Mouse (Mus musculus) neural tube, embryonic 12.5 days (tissue): ENCODE results near the gene Rsbn1l. TPM values are rescaled to one million over a fixed set of nuclear protein-coding genes. Genes with fewer than 3 reads are reported as not detected.

Experiments used
- ATAC-seq: fragments of 200-750 bp; cut with Nextera tagmentation; 2 replicates; pipeline ENCODE4 v1.8.0; 2017; ENCODE audit warnings: low read depth, mild to moderate bottlenecking, moderate TSS enrichment, moderate library complexity; ENCODE audit not compliant: low FRiP score
- H3K27ac ChIP-seq: fragments of 300-500 bp; sonication (generic); 2 replicates; pipeline ENCODE4 v1.5.1; 2016
- H3K27me3 ChIP-seq: fragments of 300-500 bp; sonication (generic); replicated peaks from 2 replicates; pipeline ENCODE4 v1.6.1; 2016; ENCODE audit warnings: mild to moderate bottlenecking
- H3K36me3 ChIP-seq: fragments of 300-500 bp; sonication (generic); 2 replicates; pipeline ENCODE4 v1.6.1; 2016; ENCODE audit warnings: mild to moderate bottlenecking
- H3K4me1 ChIP-seq: fragments of 300-500 bp; sonication (generic); 2 replicates; pipeline ENCODE4 v1.6.1; 2016
- H3K4me2 ChIP-seq: fragments of 300-500 bp; sonication (generic); replicated peaks from 2 replicates; pipeline ENCODE4 v1.6.1; 2016; ENCODE audit warnings: mild to moderate bottlenecking
- H3K4me3 ChIP-seq: fragments of 300-500 bp; sonication (generic); 2 replicates; pipeline ENCODE4 v1.5.1; 2016
- H3K9ac ChIP-seq: fragments of 300-500 bp; sonication (generic); 2 replicates; pipeline ENCODE4 v1.6.1; 2016; ENCODE audit warnings: mild to moderate bottlenecking
- H3K9me3 ChIP-seq: fragments of 300-500 bp; sonication (generic); 2 replicates; pipeline ENCODE4 v1.6.1; 2016; ENCODE audit warnings: mild to moderate bottlenecking
- WGBS: fragments of 180-500 bp; shearing (Covaris S2); methylation state at CpG from one replicate; pipeline ENCODE4 v1.1.7; 2016; 5-methylcytosine and 5-hydroxymethylcytosine counted together
- polyA plus RNA-seq: library from polyadenylated mRNA; unstranded; fragments of >200 nt; fragmentation: Nextera tagmentation; extraction: Ambion mirVana; gene quantifications from 2 replicates; pipeline ENCODE4 v1.2.1, GENCODE M21; 2016

Gene Rsbn1l
- polyA plus RNA-seq, 1 experiment from 2014 or later: 5.5 TPM

- H3K4me2 ChIP-seq: no peak overlapping the region
- WGBS: 55% methylated on average over 4 of the region's 4 CpGs
- no peaks in the 10 kb centered on the region for H3K27me3 ChIP-seq
- H3K9me3 ChIP-seq: no peaks in the 10 kb centered on the region
- H3K4me1 ChIP-seq: no peaks in the 10 kb centered on the region
- no peak overlapping the region for H3K4me3 ChIP-seq
- H3K9ac ChIP-seq: no peak overlapping the region
- H3K36me3 ChIP-seq: no peaks in the 10 kb centered on the region
- no peak overlapping the region for H3K27ac ChIP-seq
- ATAC-seq: peak; percentile 63; the same call in 1 of the 2 replicates
Measured at GRCm38 (mm10) chr5:20967942-20968341, 11.7 kb upstream of the Rsbn1l start.

GRCm38 (mm10) chr5:20964446-20964845 lies 8.2 kb upstream of the Rsbn1l start:
- no peak for ATAC-seq
- no peaks in the 10 kb centered on the region for H3K36me3 ChIP-seq
- H3K27me3 ChIP-seq: no peaks in the 10 kb centered on the region
- no peak overlapping the region for H3K4me2 ChIP-seq
- no peak overlapping the region for H3K27ac ChIP-seq
- no peaks in the 10 kb centered on the region for H3K4me1 ChIP-seq
- H3K9me3 ChIP-seq: no peaks in the 10 kb centered on the region
- no peak overlapping the region for H3K9ac ChIP-seq
- 83% methylated on average over 6 of the region's 6 CpGs for WGBS
- H3K4me3 ChIP-seq: no peak overlapping the region

DNA sequence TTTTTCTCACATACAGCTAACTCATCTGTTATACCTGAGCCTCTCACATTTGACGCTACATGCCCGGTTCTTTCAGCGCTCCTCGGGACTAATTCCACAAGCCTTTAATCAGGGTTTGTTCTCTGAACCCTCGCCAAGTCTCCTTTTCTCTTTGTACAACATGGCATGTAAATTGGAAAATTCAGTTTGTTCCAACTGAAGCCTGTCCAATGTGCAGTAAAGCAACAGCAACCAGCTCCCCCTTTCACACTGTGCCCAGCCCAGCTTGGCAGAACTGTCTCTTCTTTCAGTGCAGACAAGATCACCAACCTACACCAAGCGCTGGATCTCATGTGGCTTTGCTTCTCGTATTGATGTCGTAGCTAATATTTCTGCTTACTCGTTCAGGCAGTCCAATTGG lies 7.1 kb upstream of the Rsbn1l start:
- ATAC-seq: no peak
- Histone ChIP-seq H3K27ac (no peak overlapping the region), H3K4me1 (no peaks in the 10 kb centered on the region), H3K4me2 (no peak overlapping the region), H3K36me3 (no peaks in the 10 kb centered on the region), H3K9me3 (no peaks in the 10 kb centered on the region), H3K27me3 (no peaks in the 10 kb centered on the region), H3K4me3 (no peak overlapping the region), H3K9ac (no peak overlapping the region)
- WGBS: 95% methylated on average over 9 of the region's 9 CpGs

GRCm38 (mm10) chr5:20960927-20961326 lies 4.7 kb upstream of the Rsbn1l start:
- Histone ChIP-seq H3K4me2 (no peak overlapping the region), H3K9ac (no peak overlapping the region), H3K4me1 (no peaks in the 10 kb centered on the region), H3K27ac (no peak overlapping the region), H3K36me3 (peaks cover 4% of the 10 kb centered on the region; the same call in 1 of the 2 replicates), H3K9me3 (peaks cover 5% of the 10 kb centered on the region; the same call in 1 of the 2 replicates), H3K27me3 (no peaks in the 10 kb centered on the region), H3K4me3 (no peak overlapping the region)
- 94% methylated on average over 2 of the region's 2 CpGs for WGBS
- no peak for ATAC-seq

DNA sequence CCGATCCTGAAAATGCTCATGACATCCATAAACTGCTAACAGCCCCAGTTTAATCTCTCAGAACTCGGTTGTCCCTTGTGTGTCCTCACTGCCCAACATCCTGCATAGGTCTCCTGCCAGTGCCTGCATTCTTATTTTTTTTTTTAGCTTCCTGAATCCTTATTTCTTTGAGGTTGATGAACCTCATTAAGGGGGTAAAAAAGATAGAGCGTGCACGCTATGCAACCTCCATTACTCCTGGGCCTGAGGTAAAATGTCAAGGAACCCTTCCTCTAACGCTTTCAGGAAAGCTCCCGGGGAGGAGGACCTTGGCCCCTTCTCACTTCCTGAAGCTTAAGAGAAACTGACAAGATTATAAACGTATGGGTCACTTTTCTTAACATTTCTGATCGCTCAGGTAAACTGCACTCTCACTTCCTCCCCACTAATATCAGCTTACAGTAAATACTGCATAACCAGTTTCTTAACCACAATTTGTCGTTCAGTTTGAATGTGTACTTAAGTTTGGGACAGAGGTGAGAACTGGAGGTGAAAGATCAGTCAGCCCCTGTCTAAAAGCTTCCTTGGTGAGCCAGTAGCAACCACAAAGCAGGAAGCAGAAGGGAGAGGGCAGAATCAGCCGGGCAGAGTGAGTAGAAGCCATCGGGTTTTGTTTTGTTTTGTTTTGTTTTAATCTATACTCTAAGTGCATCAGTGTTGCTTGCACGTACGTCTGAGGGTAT lies 923 bp downstream of the Rsbn1l start:
- peaks cover 4% of the 10 kb centered on the region; the same call in 1 of the 2 replicates for H3K36me3 ChIP-seq
- H3K9ac ChIP-seq: no peak overlapping the region
- no peak for ATAC-seq
- no peak overlapping the region for H3K4me3 ChIP-seq
- H3K4me1 ChIP-seq: peaks cover 6% of the 10 kb centered on the region; the same call in 1 of the 2 replicates
- 75% methylated on average over 13 of the region's 13 CpGs for WGBS
- H3K4me2 ChIP-seq: no peak overlapping the region
- no peaks in the 10 kb centered on the region for H3K27me3 ChIP-seq
- H3K9me3 ChIP-seq: peaks cover 5% of the 10 kb centered on the region; the same call in 1 of the 2 replicates
- no peak overlapping the region for H3K27ac ChIP-seq

DNA sequence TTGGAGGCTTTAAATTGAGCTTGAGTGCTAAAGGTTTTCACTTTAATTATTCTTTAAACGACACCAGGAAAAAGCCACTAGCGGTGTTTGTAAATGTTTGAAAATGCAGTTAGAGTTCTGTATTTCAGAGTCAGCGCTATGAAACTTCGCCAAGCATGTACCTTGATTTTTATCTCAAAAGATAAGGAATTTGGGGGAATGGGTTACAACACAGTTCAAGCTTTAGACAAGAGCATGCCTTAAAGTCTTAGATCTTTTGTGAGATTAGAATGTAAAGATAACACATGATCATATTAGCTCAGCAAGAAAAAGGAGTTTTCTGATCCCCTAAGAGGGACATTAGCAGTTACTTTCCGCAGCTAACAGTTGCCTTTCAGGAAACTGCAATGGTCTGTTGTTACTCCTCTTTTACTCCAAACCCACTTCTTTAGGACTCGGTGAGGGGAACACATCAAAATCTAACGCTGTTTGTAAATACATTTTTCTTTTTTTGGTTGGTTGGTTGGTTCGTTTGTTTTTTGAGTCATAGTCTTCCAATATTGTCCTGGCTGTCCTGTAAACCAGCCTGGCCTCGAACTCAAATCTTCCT lies 3.8 kb downstream of the Rsbn1l start:
- Histone ChIP-seq H3K9me3 (peaks cover 5% of the 10 kb centered on the region; the same call in 1 of the 2 replicates), H3K27ac (no peak overlapping the region), H3K9ac (peak overlapping the region; percentile 92; the same call in 1 of the 2 replicates), H3K4me3 (peak overlapping the region; percentile 89), H3K36me3 (peaks cover 4% of the 10 kb centered on the region; the same call in 1 of the 2 replicates), H3K4me2 (peak overlapping the region; percentile 63), H3K4me1 (peaks cover 13% of the 10 kb centered on the region; the same call in 1 of the 2 replicates), H3K27me3 (no peaks in the 10 kb centered on the region)
- no peak for ATAC-seq
- 21% methylated on average over 9 of the region's 9 CpGs for WGBS

DNA sequence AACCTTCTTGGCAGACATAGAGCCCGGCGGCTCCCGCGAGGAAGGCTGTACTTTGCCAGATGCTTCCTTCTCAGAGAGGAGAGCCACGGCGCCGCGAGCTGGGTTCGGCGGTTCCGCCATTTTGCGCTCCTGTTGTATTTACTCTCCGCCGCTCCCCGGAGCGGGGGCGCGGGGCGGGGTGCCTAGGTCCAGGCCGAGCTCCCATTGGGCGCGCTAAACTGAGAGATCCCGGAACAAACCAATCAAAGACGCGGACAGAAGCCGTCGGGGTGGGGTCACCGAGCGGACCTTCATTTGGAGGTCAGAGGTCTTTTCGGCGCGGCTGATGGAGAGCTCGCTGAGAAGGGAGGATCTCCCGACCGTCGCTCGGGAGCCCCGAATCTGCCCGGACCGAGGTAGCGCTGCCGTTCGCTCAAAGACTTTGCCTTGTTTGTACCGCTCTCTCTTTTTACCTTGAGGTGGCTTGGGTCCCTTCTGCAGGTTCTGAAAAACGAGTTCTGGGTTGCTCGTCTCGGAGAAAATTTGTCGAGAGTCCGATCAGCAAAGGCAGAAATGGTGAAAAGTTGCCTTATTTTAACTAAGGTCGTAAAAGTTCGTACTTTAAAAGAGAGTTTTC lies 4.4 kb downstream of the Rsbn1l start:
- Histone ChIP-seq H3K36me3 (peaks cover 2% of the 10 kb centered on the region; the same call in 1 of the 2 replicates), H3K27ac (peak overlapping the region; percentile 99), H3K4me2 (peak overlapping the region; percentile 63), H3K9me3 (peaks cover 2% of the 10 kb centered on the region; the same call in 1 of the 2 replicates), H3K27me3 (no peaks in the 10 kb centered on the region), H3K9ac (peak overlapping the region; percentile 92), H3K4me3 (peak overlapping the region; percentile 89), H3K4me1 (peaks cover 13% of the 10 kb centered on the region; the same call in 1 of the 2 replicates)
- under 1% methylated on average over 51 of the region's 51 CpGs for WGBS
- ATAC-seq: peak; percentile 99

DNA sequence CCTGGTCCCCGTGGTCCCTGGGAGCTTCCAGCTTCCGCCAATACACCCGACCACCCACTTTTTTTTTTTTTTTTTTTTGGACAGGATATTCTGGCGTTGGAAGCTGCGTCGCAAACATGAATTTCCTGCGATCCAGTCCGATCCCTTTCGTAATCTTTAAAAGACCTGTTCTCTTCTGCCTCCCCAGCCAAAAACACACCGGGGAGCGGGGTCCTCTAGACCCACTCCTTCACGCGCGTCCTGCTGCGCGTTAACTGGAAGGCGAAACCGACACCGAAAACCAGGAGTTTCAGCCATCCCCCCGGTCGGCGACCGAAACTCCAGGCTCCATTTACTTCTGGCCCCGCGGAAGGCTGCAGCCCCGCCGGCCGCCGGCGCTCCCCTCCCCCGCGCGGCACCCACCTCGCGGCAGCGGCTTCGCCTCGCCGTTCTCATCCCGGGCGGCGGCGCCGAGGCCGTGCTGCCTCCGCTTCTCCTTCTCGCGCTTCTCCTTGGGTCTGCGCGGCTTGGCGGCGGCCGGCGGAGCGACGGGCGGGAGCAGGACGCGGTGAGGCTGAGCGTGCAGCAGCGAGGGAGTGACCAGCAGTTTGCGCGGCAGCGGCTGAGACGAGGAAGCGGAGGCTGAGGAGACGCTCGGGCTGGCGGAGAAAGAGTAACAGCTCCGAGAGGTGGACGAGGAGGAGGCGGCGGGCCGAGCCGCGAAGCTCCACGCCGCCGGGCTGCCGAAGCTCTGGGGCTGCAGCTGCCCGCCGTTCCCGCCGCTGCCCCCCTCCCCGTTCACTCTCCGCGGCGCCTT lies 5.1 kb downstream of the Rsbn1l start:
- H3K4me3 ChIP-seq: peak overlapping the region; percentile 89
- ATAC-seq: peak; percentile 84
- H3K27ac ChIP-seq: peak overlapping the region; percentile 99
- peaks cover 13% of the 10 kb centered on the region; the same call in 1 of the 2 replicates for H3K4me1 ChIP-seq
- no peaks in the 10 kb centered on the region for H3K27me3 ChIP-seq
- H3K9ac ChIP-seq: peak overlapping the region; percentile 92
- H3K4me2 ChIP-seq: peak overlapping the region; percentile 63
- H3K9me3 ChIP-seq: no peaks in the 10 kb centered on the region
- no peaks in the 10 kb centered on the region for H3K36me3 ChIP-seq
- WGBS: under 1% methylated on average over 88 of the region's 88 CpGs

DNA sequence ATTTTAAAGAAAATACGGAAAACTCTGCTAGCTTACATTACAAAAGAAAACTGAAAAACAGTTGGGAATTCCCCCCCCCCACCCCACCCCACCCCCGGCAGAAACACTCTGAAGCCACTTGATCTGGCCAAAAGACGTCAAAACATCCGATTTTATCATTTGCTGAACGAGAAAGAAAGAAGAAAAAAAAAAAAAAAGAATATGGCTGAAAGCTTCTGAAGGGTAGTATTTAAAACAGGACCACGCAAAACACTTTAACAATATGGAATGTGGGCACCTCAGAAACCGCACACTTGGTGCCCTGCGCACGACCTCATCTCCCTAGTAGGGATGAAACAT lies 5.7 kb downstream of the Rsbn1l start:
- ATAC-seq: no peak
- Histone ChIP-seq H3K4me2 (peak overlapping the region; percentile 63), H3K9ac (peak overlapping the region; percentile 92), H3K27ac (no peak overlapping the region), H3K27me3 (no peaks in the 10 kb centered on the region), H3K4me1 (peaks cover 14% of the 10 kb centered on the region), H3K4me3 (peak overlapping the region; percentile 89), H3K9me3 (no peaks in the 10 kb centered on the region), H3K36me3 (no peaks in the 10 kb centered on the region)
- under 1% methylated on average over 9 of the region's 9 CpGs for WGBS

DNA sequence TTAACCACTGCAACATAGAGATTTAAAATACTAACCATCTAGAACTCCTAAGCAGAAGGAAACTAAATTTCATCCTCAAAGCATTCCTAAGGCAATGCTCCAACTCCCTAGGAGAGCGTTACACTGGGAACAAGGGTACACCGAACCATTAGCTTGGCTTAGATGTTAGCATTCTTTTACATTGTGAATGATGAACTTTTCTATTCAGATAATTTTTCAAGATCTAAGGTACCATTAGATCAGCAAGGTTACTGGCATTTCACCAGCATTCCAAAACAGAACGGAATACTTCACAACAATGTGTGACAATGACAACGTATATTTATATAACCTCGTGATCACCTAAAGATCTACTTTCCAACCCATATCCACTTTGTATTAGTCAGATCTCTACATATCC lies 6.1 kb downstream of the Rsbn1l start:
- Histone ChIP-seq H3K27ac (no peak overlapping the region), H3K4me3 (peak overlapping the region; percentile 89), H3K9me3 (no peaks in the 10 kb centered on the region), H3K36me3 (no peaks in the 10 kb centered on the region), H3K4me2 (peak overlapping the region; percentile 63), H3K27me3 (no peaks in the 10 kb centered on the region), H3K9ac (peak overlapping the region; percentile 92; the same call in 1 of the 2 replicates), H3K4me1 (peaks cover 18% of the 10 kb centered on the region)
- ATAC-seq: no peak
- 12% methylated on average over 5 of the region's 5 CpGs for WGBS

- Histone ChIP-seq H3K9ac (no peak overlapping the region), H3K4me2 (no peak overlapping the region), H3K4me1 (peaks cover 13% of the 10 kb centered on the region), H3K9me3 (no peaks in the 10 kb centered on the region), H3K4me3 (no peak overlapping the region), H3K36me3 (no peaks in the 10 kb centered on the region), H3K27ac (no peak overlapping the region), H3K27me3 (no peaks in the 10 kb centered on the region)
- no peak for ATAC-seq
- 81% methylated on average over 6 of the region's 6 CpGs for WGBS
Measured at GRCm38 (mm10) chr5:20946906-20947305, 9.3 kb downstream of the Rsbn1l start.
